Mouse (Mus musculus) CH12.LX (cell line): ENCODE results near the gene Pcyox1. TPM values are rescaled to one million over a fixed set of nuclear protein-coding genes. Genes with fewer than 3 reads are reported as not detected.

Experiments used
- DNase-seq: peaks from one replicate; pipeline ENCODE4 v3.0.0-alpha.2; 2013; ENCODE audit errors: extremely low read depth
- H3K27ac ChIP-seq: 2 replicates; pipeline ENCODE4 v1.5.1; 2012; ENCODE audit warnings: low read depth, mild to moderate bottlenecking, control low read depth, moderate library complexity; ENCODE audit not compliant: insufficient read depth
- H3K27me3 ChIP-seq: replicated peaks from 2 replicates; pipeline ENCODE3; 2012; ENCODE audit warnings: inconsistent platforms
- H3K36me3 ChIP-seq, 2 experiments: replicated peaks in 1 of 2; 2 replicates each; pipeline versions ENCODE3 to v1.6.1; 2012; ENCODE audit warnings: inconsistent platforms in 1 of 2, low read length in 1 of 2, mild to moderate bottlenecking in 1 of 2, mixed read lengths in 1 of 2, moderate library complexity in 1 of 2; ENCODE audit not compliant: control insufficient read depth in 1 of 2, insufficient read depth in 1 of 2
- H3K4me1 ChIP-seq, 2 experiments: 2 replicates each; pipeline ENCODE4 v1.6.1; 2012; ENCODE audit warnings: inconsistent platforms in 1 of 2, moderate library complexity in 1 of 2; ENCODE audit not compliant: insufficient read depth in 2 of 2, control insufficient read depth in 1 of 2
- H3K4me2 ChIP-seq: 2 replicates; pipeline ENCODE4 v1.6.1; 2012; ENCODE audit warnings: low read depth, mild to moderate bottlenecking, control low read depth; ENCODE audit not compliant: poor library complexity, insufficient read depth, severe bottlenecking
- H3K4me3 ChIP-seq, 3 experiments: fragments of 150-350 bp in 1 of 3; sonication (generic) in 1 of 3; replicated peaks in 1 of 3; 2 replicates each; pipeline versions ENCODE3 to v1.5.1; 2011 to 2012; ENCODE audit warnings: low read depth in 2 of 3, low read length in 2 of 3, mild to moderate bottlenecking in 2 of 3, moderate library complexity in 2 of 3, control low read depth in 1 of 3, improper control_type of control experiment in 1 of 3, inconsistent platforms in 1 of 3, mixed read lengths in 1 of 3; ENCODE audit not compliant: poor library complexity in 1 of 3
- H3K79me2 ChIP-seq: replicated peaks from 2 replicates; pipeline ENCODE4 v1.6.1; 2012; ENCODE audit warnings: mild to moderate bottlenecking, moderate library complexity; ENCODE audit not compliant: control insufficient read depth, poor library complexity, insufficient read depth, severe bottlenecking; ENCODE audit errors: extremely low read depth
- H3K9ac ChIP-seq: 2 replicates; pipeline ENCODE4 v1.6.1; 2012; ENCODE audit warnings: low read depth, mild to moderate bottlenecking, control low read depth, moderate library complexity; ENCODE audit not compliant: insufficient read depth
- H3K9me3 ChIP-seq: replicated peaks from 2 replicates; pipeline ENCODE3; 2012; ENCODE audit warnings: low read length, inconsistent platforms, mixed read lengths
- CHD1 ChIP-seq: IDR thresholded peaks from 2 replicates; pipeline ENCODE4 v1.6.1; 2012; ENCODE audit warnings: low read depth, low read length, improper control_type of control experiment, inconsistent platforms
- E2F4 ChIP-seq: IDR thresholded peaks from 2 replicates; pipeline ENCODE4 v1.6.1; 2011; ENCODE audit warnings: low read depth, low read length, improper control_type of control experiment; ENCODE audit not compliant: insufficient replicate concordance
- ELF1 ChIP-seq: IDR thresholded peaks from 2 replicates; pipeline ENCODE4 v1.6.1; 2014; ENCODE audit warnings: low read depth, mild to moderate bottlenecking, inconsistent platforms, low read length, improper control_type of control experiment
- EP300 ChIP-seq: IDR thresholded peaks from 2 replicates; pipeline ENCODE4 v1.6.1; 2011; ENCODE audit warnings: low read length, improper control_type of control experiment
- ETS1 ChIP-seq: conservative IDR thresholded peaks from 2 replicates; pipeline ENCODE4 v1.6.1; 2012; ENCODE audit warnings: low read depth, mild to moderate bottlenecking, inconsistent platforms, low read length, improper control_type of control experiment, moderate library complexity
- GABPA ChIP-seq: IDR thresholded peaks from 2 replicates; pipeline ENCODE4 v1.6.1; 2012; ENCODE audit warnings: low read depth, low read length, improper control_type of control experiment, inconsistent platforms; ENCODE audit not compliant: insufficient replicate concordance
- JUND ChIP-seq: conservative IDR thresholded peaks from 2 replicates; pipeline ENCODE4 v1.6.1; 2011; ENCODE audit warnings: low read depth, low read length, improper control_type of control experiment
- KAT2A ChIP-seq: IDR thresholded peaks from 2 replicates; pipeline ENCODE4 v1.6.1; 2012; ENCODE audit warnings: low read length, improper control_type of control experiment, inconsistent platforms; ENCODE audit not compliant: insufficient replicate concordance
- MAFK ChIP-seq: IDR thresholded peaks from 2 replicates; pipeline ENCODE4 v1.6.1; 2011; ENCODE audit warnings: low read length, improper control_type of control experiment; ENCODE audit not compliant: insufficient replicate concordance
- MEF2A ChIP-seq: IDR thresholded peaks from 2 replicates; pipeline ENCODE4 v1.6.1; 2014; ENCODE audit warnings: low read depth, mild to moderate bottlenecking, inconsistent platforms, low read length, improper control_type of control experiment, borderline replicate concordance
- MXI1 ChIP-seq: IDR thresholded peaks from 2 replicates; pipeline ENCODE4 v1.6.1; 2011; ENCODE audit warnings: mild to moderate bottlenecking, low read depth, low read length, improper control_type of control experiment
- MYC ChIP-seq: IDR thresholded peaks from 2 replicates; pipeline ENCODE4 v1.6.1; 2011; ENCODE audit warnings: low read depth, mild to moderate bottlenecking, improper control_type of control experiment, low read length
- NRF1 ChIP-seq: IDR thresholded peaks from 2 replicates; pipeline ENCODE4 v1.6.1; 2014; ENCODE audit warnings: low read depth, mild to moderate bottlenecking, inconsistent platforms, low read length, improper control_type of control experiment, moderate library complexity
- PAX5 ChIP-seq: IDR thresholded peaks from 2 replicates; pipeline ENCODE4 v1.6.1; 2012; ENCODE audit warnings: low read length, inconsistent platforms, mixed read lengths
- POLR2A ChIP-seq: IDR thresholded peaks from 2 replicates; pipeline ENCODE4 v1.6.1; 2011; ENCODE audit warnings: low read depth, mild to moderate bottlenecking, improper control_type of control experiment, low read length
- POLR2AphosphoS2 ChIP-seq: IDR thresholded peaks from 2 replicates; pipeline ENCODE4 v1.6.1; 2011; ENCODE audit warnings: low read depth, low read length, improper control_type of control experiment
- RAD21 ChIP-seq: IDR thresholded peaks from 2 replicates; pipeline ENCODE4 v1.6.1; 2011; ENCODE audit warnings: low read depth, mild to moderate bottlenecking, low read length, improper control_type of control experiment, moderate library complexity
- SMC3 ChIP-seq: IDR thresholded peaks from 2 replicates; pipeline ENCODE4 v1.6.1; 2011; ENCODE audit warnings: low read depth, low read length, improper control_type of control experiment
- TBP ChIP-seq: conservative IDR thresholded peaks from 2 replicates; pipeline ENCODE4 v1.6.1; 2011; ENCODE audit warnings: low read depth, low read length, improper control_type of control experiment
- USF1 ChIP-seq: IDR thresholded peaks from 2 replicates; pipeline ENCODE4 v1.6.1; 2014; ENCODE audit warnings: low read depth, mild to moderate bottlenecking, inconsistent platforms, low read length, improper control_type of control experiment
- ZC3H11A ChIP-seq: IDR thresholded peaks from 2 replicates; pipeline ENCODE4 v1.6.1; 2012; ENCODE audit warnings: low read depth, mild to moderate bottlenecking, inconsistent platforms, low read length, improper control_type of control experiment
- dilution Hi-C: fragments of 300-500 bp; cut with MboI; formaldehyde crosslinking; loops from 2 replicates; pipeline ENCODE4 v1.14.3; 2020; ENCODE audit warnings: low sequenced_read_pairs; ENCODE audit not compliant: extremely low pct_unique_long_range_greater_than_20kb, extremely low pct_ligation_motif_present
- in situ Hi-C: fragments of 300-500 bp; cut with MboI; formaldehyde crosslinking; loops from 3 replicates; pipeline ENCODE4 v1.14.3; 2019; ENCODE audit warnings: low sequenced_read_pairs, low pct_ligation_motif_present, low pct_unique_long_range_greater_than_20kb, mixed read lengths
- polyA plus RNA-seq: library from polyadenylated mRNA; unstranded; fragments of >175 nt; gene quantifications from 2 replicates; pipeline ENCODE4 v1.2.1, GENCODE M21; 2012; ENCODE audit warnings: low read depth; ENCODE audit not compliant: insufficient read length
- total RNA-seq, 2 experiments: library from RNA; depleted of rRNA; stranded (reverse); fragments of 300-350 nt in 1 of 2; fragments of >200 nt in 1 of 2; gene quantifications; 2 replicates each; pipeline ENCODE4 v1.2.3; 2012 to 2014

The Pcyox1 gene
- total and polyA plus RNA-seq, 3 experiments: 8.7 to 12.9 (median 12.8) TPM

DNA sequence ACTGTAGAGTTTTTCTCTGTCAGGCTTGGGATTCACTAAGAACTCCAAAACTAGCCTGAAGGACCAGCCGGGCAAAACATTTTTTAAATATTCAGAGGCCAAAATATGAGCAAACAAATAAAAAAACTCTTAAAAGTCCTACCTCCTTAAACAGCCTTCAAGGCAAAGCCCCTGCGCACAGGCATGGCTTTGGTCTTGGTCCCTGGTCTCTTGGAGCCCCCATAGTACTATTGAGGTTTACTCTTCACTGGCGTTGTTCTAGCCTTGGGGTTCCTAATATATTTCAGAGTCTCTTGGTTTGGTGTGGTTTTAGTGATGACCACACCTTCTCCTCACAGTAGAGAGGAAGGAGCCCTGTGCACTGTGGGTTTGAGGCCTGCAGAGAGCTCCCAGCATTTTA, 34.6 kb upstream of the Pcyox1 start:
- no peaks in the 10 kb centered on the region for H3K4me1 ChIP-seq
- no peak for DNase-seq
- peaks cover 31 to 77% of the 10 kb centered on the region in 2 experiments for H3K36me3 ChIP-seq
- no peaks in the 10 kb centered on the region for H3K9me3 ChIP-seq
- H3K4me3 ChIP-seq: no peak overlapping the region
- dilution Hi-C loops: no loop called here
- no peaks in the 10 kb centered on the region for H3K27me3 ChIP-seq
- H3K79me2 ChIP-seq: no peaks in the 10 kb centered on the region
- TF ChIP-seq ELF1: no peak
- TF ChIP-seq RAD21: no peak
- no peak for TF ChIP-seq TBP
- TF ChIP-seq POLR2A: no peak
- no peak for TF ChIP-seq PAX5
- TF ChIP-seq MAFK: no peak
- H3K27ac ChIP-seq: no peak overlapping the region
- no peak overlapping the region for H3K4me2 ChIP-seq
- in situ Hi-C loops: loop anchor here (10.0 kb wide), 1 partner anchor 243 kb away; no protein-coding TSS in a partner anchor
- no peak overlapping the region for H3K9ac ChIP-seq

DNA sequence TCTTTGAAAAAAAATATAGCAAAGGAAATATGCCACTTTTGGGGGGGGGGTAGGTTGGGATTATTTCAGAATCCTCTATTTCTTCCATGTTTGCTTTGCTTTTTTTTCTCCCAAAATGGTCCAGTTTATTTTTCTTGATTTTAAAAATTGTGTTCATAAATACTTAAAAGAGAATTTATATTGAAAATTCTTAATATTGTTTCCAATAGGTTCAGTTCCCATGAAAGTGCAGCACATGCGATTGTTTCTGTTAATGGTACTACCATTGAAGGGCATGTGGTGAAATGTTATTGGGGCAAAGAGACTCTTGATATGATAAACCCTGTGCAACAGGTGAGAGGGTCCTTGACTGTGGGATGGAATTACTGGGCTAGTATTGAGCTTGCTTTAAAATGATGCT, 29.4 kb upstream of the Pcyox1 start, which contains the start of gene Gm44790:
Gm44790 (plus strand) TSS at position 301 of the 400 bp plus-strand sequence.
- peaks cover 43 to 74% of the 10 kb centered on the region in 2 experiments for H3K36me3 ChIP-seq
- TF ChIP-seq MEF2A (no peak), ZC3H11A (no peak), POLR2AphosphoS2 (no peak), MYC (no peak), MXI1 (no peak), KAT2A (no peak), TBP (no peak), GABPA (no peak), JUND (no peak), ETS1 (no peak), EP300 (no peak), USF1 (no peak), CHD1 (no peak), NRF1 (no peak), SMC3 (no peak), E2F4 (no peak)
- TF ChIP-seq, all 38 proteins: peak for 0
- no peak within 1 kb of the TSS for H3K9ac ChIP-seq
- no peak within 1 kb of the TSS for H3K4me2 ChIP-seq
- H3K9me3 ChIP-seq: no peaks in the 10 kb centered on the region
- no peaks in the 10 kb centered on the region for H3K27me3 ChIP-seq
- in situ Hi-C loops: no loop called here
- dilution Hi-C loops: no loop called here
- no peak within 1 kb of the TSS for H3K27ac ChIP-seq
- H3K79me2 ChIP-seq: no peaks in the 10 kb centered on the region
- no peak within 1 kb of the TSS for H3K4me3 ChIP-seq
- no peak for DNase-seq
- H3K4me1 ChIP-seq: no peaks in the 10 kb centered on the region
